Mouse (Mus musculus): ENCODE data around the gene Tcf12. TPM values are rescaled to one million over a fixed set of nuclear protein-coding genes. Genes with fewer than 3 reads are reported as not detected.

Tcf12 gene
- polyA plus RNA-seq, 1 experiment from 2014 or later = 49.9 TPM

DNA sequence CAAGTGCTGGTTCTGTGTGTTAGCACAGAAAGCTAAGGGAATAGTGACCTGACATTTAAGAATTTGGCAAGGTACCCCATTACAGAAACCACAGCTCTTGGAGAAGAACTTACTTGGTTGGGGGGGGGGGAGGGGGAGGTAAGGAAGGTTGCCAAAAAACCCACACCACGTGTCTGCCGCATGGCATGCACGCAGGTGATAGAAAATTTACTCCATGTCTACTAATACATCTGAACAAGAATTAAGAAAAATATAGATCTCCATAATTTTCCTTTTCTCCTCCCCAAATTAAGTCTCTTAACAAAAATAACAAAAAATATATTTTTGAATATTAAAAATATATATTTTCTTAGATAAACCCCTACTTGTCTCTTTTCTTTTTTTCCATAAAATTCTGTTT is 75.4 kb downstream of the Tcf12 start:
- no peak overlapping the region for H3K27ac ChIP-seq
- 47% methylated on average over 3 of the region's 3 CpGs for WGBS (ENCODE audit: missing documents)
- peaks cover 30% of the 10 kb centered on the region; the same call in 1 of the 2 replicates for H3K79me2 ChIP-seq (ENCODE audit: inconsistent target)
- H3K36me3 ChIP-seq (ENCODE audit: inconsistent target) = no peaks in the 10 kb centered on the region
- no peak overlapping the region for H3K4me3 ChIP-seq (ENCODE audit: inconsistent target)

DNA sequence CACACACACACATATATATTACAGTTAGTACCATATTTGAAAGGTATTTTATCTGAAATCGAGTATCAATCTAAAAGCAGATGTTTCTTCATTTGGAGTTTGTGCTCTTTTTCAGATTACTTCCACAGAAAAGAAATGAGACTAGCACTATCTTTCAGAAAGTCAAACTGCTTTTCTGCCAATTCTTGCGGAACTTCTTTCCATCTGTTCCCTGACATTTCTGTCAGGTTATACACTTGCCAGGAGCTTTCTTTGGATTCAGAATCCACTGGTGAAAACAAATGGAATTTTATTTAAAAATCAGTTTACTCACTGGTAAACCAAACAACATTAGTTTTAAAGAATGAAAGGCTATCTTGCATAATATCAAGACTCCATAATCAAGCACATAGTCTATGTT is 78.4 kb downstream of the Tcf12 start:
- Histone ChIP-seq H3K27ac (no peak overlapping the region), H3K79me2 (ENCODE audit: inconsistent target) (peaks cover 57% of the 10 kb centered on the region; the same call in 1 of the 2 replicates), H3K36me3 (ENCODE audit: inconsistent target) (no peaks in the 10 kb centered on the region), H3K4me3 (ENCODE audit: inconsistent target) (no peak overlapping the region)
- WGBS (ENCODE audit: missing documents) = 92% methylated on average over 2 of the region's 2 CpGs

DNA sequence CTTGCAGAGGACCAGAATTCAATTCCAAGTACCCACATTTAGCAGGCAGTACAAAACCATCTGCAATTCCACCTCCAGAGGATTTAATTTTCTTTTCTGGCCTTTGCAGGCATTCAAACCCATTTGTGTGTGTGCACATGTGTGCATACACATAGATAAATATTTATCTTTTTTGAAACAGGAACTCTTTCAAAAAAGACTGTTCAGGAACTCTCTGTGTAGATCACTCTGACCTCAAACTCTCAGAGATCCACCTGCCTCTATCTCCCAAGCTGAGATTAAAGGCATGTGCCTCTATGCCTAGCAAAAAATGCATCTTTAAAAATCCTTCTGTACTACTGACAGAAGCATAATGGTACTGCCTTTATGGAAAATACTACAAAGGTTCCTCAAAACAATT is 81.4 kb downstream of the Tcf12 start:
- no peak overlapping the region for H3K27ac ChIP-seq
- no peaks in the 10 kb centered on the region for H3K36me3 ChIP-seq (ENCODE audit: inconsistent target)
- no peak overlapping the region for H3K4me3 ChIP-seq (ENCODE audit: inconsistent target)
- H3K79me2 ChIP-seq (ENCODE audit: inconsistent target) = peaks cover 79% of the 10 kb centered on the region

DNA sequence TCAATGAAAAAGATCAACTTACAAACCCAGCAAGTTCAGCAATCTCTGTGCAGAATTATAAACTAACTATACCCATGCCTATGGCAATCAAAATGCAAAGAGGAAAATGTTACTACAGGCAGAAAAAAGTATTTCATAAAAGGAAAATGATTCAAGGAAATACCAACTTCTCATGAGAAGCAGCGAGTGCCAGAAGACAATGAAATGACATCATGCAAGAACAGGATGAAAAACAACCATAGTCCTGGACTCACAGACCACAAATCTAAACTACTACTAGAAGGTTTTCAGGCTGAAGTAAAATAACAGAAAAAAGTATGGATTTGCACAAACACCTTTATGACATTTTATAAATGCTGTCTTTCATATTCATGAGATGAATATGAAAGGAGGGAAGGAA is 82.1 kb downstream of the Tcf12 start:
- H3K79me2 ChIP-seq (ENCODE audit: inconsistent target) = peaks cover 85% of the 10 kb centered on the region
- 62% methylated on average over 1 of the region's 1 CpGs for WGBS (ENCODE audit: missing documents)
- no peaks in the 10 kb centered on the region for H3K36me3 ChIP-seq (ENCODE audit: inconsistent target)
- no peak overlapping the region for H3K27ac ChIP-seq
- no peak overlapping the region for H3K4me3 ChIP-seq (ENCODE audit: inconsistent target)

DNA sequence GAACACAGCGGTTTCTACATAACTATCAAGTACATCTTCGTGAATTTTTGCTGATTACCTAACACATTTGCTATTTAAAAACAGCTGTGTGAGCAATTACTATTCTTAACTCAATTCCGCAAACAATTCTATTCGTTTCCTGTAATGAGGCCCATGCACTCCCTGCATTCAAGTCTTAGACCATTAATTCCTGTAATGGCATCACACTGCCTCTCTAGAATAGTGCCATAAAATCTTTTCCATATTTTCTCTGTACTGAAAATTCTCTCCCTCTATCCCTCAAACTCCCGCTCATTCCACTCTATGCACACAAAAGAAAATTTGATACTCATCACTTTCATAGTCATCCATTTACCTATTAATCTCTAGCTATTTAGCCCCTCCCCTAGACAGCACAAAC is 88.4 kb downstream of the Tcf12 start:
- Histone ChIP-seq H3K79me2 (ENCODE audit: inconsistent target) (peaks cover 88% of the 10 kb centered on the region), H3K36me3 (ENCODE audit: inconsistent target) (no peaks in the 10 kb centered on the region), H3K27ac (no peak overlapping the region), H3K4me3 (ENCODE audit: inconsistent target) (no peak overlapping the region)
- 89% methylated on average over 5 of the region's 5 CpGs for WGBS (ENCODE audit: missing documents)

DNA sequence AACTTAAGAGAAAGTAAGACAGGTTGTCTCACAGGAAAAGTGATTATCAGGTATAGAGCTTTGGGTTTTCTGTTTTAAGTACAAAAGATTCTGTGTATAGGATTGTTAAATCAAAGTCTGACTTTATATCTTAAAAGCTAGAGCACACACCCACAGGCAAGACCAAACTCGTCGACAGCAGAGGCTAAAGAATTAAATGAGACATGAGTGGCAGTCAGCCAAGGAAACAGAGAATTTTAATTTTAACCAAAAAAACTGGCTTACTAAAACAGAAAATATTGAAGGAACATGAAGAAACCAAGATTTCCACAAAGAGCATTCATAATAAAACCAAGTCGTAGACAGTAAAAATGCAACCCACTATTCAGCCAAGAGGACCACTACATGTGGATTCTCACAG is 90.2 kb downstream of the Tcf12 start:
- Histone ChIP-seq H3K79me2 (ENCODE audit: inconsistent target) (peaks cover 71% of the 10 kb centered on the region), H3K36me3 (ENCODE audit: inconsistent target) (no peaks in the 10 kb centered on the region), H3K27ac (no peak overlapping the region), H3K4me3 (ENCODE audit: inconsistent target) (no peak overlapping the region)
- WGBS (ENCODE audit: missing documents) = 86% methylated on average over 1 of the region's 3 CpGs

DNA sequence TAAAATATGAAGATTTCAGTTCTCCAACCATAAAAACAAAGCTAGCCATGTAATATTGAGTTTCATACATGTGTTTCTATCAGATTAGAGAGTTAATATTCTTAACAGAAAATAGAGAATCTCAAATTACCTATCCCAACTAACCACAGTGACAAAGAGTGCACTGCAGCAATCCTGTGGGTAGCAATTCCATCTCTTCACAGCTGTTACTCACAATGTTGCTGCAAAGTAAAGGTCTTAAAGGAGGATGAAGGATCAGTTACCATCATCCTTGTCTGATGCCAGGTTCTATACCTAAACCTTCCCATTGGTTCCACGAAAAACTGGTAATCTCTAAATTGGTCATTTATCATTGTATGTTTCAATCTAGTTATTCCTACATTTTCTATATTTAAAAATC is 95.7 kb downstream of the Tcf12 start:
- Histone ChIP-seq H3K79me2 (ENCODE audit: inconsistent target) (peaks cover 23% of the 10 kb centered on the region; the same call in 1 of the 2 replicates), H3K36me3 (ENCODE audit: inconsistent target) (no peaks in the 10 kb centered on the region), H3K27ac (no peak overlapping the region), H3K4me3 (ENCODE audit: inconsistent target) (no peak overlapping the region)
- WGBS (ENCODE audit: missing documents) = 100% methylated on average over 1 of the region's 1 CpGs

DNA sequence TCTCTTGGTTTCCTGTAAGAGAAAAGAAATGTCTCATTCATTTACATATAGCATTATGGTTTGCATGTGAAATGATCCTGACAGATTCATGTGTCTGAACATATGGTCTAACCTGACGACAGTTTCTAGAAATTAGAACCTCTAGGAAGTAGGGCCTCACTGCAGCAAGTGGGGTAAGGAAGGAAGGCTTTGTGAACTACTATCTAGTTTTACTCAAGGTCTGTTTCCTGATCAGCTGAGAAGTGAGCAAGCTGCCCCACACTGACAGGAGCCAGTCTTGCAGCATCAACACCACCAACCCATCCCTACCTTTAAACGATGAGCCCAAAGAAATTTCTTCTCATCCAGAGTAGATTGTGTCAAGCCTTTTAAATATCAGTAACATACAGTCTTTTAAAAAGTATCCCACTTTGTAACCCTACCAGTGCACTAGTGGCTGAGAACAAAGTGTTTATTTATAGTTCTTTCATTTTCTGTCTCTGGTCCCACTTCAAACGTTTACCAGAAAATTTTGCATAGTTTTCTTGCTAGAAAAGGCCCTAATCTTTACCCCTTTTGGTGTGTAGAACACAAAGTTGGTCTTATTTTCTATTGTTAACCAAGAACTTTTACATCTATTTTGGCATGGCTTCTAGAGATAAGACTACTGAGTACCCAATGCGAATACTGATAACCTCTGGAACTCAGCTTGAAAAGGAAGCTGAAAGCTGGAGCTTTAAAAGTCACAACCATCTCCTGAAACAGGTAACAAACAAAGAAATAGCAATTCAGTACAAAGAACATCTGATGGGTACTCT is 96.9 kb downstream of the Tcf12 start:
- Histone ChIP-seq H3K4me3 (ENCODE audit: inconsistent target) (no peak overlapping the region), H3K79me2 (ENCODE audit: inconsistent target) (peaks cover 11% of the 10 kb centered on the region; the same call in 1 of the 2 replicates), H3K27ac (no peak overlapping the region), H3K36me3 (ENCODE audit: inconsistent target) (no peaks in the 10 kb centered on the region)
- 68% methylated on average over 3 of the region's 4 CpGs for WGBS (ENCODE audit: missing documents)

DNA sequence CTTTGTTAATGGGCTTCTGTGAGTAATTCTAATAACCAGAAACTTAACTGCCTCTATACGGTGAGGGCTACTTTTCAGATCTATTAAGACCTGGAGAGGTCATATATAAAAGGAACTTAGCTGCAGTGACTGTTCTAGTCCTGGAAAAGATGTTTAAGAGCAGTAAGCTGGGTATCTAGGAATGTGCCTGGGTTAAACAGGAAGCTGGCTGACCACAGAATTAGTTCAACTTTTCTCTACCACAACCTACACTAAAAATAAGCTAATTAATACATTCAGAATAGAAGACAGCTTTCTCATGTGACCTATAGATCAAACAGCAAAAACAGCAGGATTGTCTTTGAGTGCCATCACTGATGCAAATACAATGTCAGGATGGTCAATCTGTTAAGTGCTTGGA is 98.1 kb downstream of the Tcf12 start:
- no peaks in the 10 kb centered on the region for H3K36me3 ChIP-seq (ENCODE audit: inconsistent target)

DNA sequence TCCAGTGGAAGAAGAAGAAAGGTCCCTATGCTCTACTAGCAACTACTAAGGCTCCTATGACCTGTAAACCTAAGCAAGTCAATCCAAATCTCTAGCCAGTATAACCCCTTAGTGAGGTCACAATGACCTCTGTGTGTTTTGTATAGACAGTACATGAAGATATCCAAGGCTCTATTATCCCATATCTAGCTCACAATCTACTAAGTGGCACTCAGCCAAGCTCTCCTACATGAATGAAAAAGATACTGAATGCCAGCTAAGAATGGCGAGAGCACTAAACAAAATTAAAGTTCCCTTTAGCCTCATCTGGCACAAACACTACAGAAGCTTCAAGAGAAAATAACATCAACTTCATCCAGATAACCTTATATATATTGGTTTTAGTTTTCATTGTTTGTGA is 103.0 kb downstream of the Tcf12 start:
- Histone ChIP-seq H3K4me3 (ENCODE audit: inconsistent target) (no peak overlapping the region), H3K36me3 (ENCODE audit: inconsistent target) (no peaks in the 10 kb centered on the region), H3K79me2 (ENCODE audit: inconsistent target) (peaks cover 5% of the 10 kb centered on the region; the same call in 1 of the 2 replicates), H3K27ac (no peak overlapping the region)
- WGBS (ENCODE audit: missing documents) = 100% methylated on average over 1 of the region's 1 CpGs

More for the DNA sequence above, 98.1 kb downstream of the Tcf12 start:
- Histone ChIP-seq H3K4me3 (ENCODE audit: inconsistent target) (no peak overlapping the region), H3K27ac (no peak overlapping the region), H3K79me2 (ENCODE audit: inconsistent target) (peaks cover 5% of the 10 kb centered on the region; the same call in 1 of the 2 replicates)
- 30% methylated on average over 1 of the region's 1 CpGs for WGBS (ENCODE audit: missing documents)

DNA sequence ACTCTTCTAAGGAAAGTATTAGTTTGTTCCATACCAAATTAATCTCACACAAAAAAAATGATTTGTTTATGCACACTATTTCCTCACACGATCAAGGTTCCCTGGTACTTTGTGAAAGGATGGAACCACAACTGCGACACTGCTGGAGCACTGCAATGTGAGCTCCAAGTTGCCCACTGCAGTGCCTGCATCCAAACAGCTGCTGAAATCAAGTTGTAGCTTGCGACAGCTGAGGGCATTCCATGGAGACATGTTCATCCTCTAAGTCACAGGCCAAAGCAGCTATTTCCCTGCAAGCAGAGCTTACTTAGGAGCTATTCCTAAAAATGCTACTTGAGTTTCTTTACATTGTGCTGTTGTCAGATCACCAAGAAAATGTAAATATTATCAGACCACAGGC is 120.5 kb downstream of the Tcf12 start:
- Histone ChIP-seq H3K4me3 (ENCODE audit: inconsistent target) (no peak overlapping the region), H3K27ac (no peak overlapping the region), H3K79me2 (ENCODE audit: inconsistent target) (no peaks in the 10 kb centered on the region; the same call in 1 of the 2 replicates), H3K36me3 (ENCODE audit: inconsistent target) (no peaks in the 10 kb centered on the region)
- WGBS (ENCODE audit: missing documents) = 91% methylated on average over 3 of the region's 3 CpGs

DNA sequence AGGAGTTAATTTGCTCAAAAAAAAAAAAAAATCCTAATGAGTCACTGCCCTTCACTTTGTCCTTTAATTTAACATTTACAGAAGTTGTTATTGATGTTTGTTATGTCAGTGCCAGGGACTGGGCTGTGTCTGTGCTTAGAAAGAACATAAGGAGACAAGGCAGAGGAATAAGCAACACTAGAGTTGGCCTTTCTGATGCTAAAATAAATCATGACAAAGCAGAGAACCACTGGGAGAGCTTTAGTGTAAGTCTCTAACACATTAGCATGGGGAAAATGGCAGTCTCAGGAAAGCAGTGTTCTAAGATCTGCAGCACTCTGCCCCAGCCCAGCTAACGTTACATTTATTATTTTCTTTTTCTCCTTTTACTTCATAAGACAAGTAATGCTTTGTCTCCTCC is 121.3 kb downstream of the Tcf12 start:
- Histone ChIP-seq H3K36me3 (ENCODE audit: inconsistent target) (no peaks in the 10 kb centered on the region), H3K79me2 (ENCODE audit: inconsistent target) (no peaks in the 10 kb centered on the region; the same call in 1 of the 2 replicates), H3K27ac (no peak overlapping the region), H3K4me3 (ENCODE audit: inconsistent target) (no peak overlapping the region)
- WGBS (ENCODE audit: missing documents) = 100% methylated on average over 1 of the region's 1 CpGs

DNA sequence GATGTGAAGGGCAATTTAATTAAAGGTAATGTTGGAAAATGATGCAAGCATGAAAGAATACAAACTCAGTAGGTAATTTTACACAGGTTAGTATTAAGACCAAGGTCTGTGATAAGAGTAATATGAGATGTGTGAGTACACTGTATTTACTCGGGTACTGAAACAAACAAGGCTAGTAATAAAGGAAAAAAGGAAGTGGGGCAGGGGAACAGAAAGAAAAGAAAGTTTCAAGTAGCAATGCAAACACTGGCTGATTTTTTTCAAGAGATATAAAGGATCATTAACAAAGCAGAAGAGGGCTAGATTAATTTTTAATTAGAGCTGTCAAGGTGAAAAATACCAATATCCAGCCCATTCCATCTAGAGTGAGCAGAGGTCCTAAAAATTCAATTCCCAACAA is 122.0 kb downstream of the Tcf12 start:
- no peaks in the 10 kb centered on the region for H3K36me3 ChIP-seq (ENCODE audit: inconsistent target)
- H3K4me3 ChIP-seq (ENCODE audit: inconsistent target) = no peak overlapping the region
- H3K27ac ChIP-seq = no peak overlapping the region
- WGBS (ENCODE audit: missing documents) = 8% methylated on average over 1 of the region's 1 CpGs
- H3K79me2 ChIP-seq (ENCODE audit: inconsistent target) = no peaks in the 10 kb centered on the region; the same call in 1 of the 2 replicates

DNA sequence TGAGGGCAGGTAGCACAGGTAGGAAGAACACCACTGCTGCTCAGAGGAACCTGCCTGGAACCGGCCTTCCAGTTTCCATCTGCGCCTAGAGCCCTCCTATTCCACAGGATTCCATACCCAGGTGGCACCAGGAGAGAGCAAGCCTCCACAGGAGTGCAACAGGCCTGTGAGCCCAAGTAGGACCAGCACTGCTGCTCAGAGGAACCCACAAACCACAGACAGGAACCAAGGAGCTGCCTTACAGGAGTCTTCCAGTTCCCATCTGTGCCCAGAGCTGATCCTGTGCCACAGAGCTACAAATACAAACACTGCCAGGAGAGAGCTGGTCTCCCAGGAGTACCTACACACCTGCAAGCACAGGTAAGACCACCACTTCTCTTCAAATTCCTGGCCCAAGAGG is 125.0 kb downstream of the Tcf12 start:
- WGBS (ENCODE audit: missing documents) = 95% methylated on average over 2 of the region's 2 CpGs
- no peaks in the 10 kb centered on the region for H3K36me3 ChIP-seq (ENCODE audit: inconsistent target)
- no peak overlapping the region for H3K4me3 ChIP-seq (ENCODE audit: inconsistent target)
- no peak overlapping the region for H3K27ac ChIP-seq
- H3K79me2 ChIP-seq (ENCODE audit: inconsistent target) = no peaks in the 10 kb centered on the region; the same call in 1 of the 2 replicates

DNA sequence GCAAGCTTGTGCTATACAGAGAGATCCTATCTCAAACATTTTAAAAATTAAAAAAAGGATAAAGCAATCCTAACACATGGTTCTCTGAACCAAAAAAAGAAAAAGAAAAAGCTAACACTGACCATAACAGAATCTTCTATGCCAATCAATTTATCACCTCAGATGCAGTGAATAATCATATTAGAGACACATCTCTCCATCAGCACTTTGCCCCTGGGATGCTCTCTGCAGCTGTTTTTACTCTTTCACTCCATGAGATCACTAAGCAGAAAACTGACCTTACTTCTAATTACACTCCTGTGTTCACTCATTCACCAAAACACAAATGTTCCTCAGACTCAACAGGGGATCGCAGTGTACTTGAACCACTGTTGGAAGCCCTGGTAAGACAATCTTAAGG is 128.8 kb downstream of the Tcf12 start:
- WGBS (ENCODE audit: missing documents) = 89% methylated on average over 1 of the region's 1 CpGs
- H3K36me3 ChIP-seq (ENCODE audit: inconsistent target) = no peaks in the 10 kb centered on the region
- no peak overlapping the region for H3K27ac ChIP-seq
- H3K79me2 ChIP-seq (ENCODE audit: inconsistent target) = no peaks in the 10 kb centered on the region; the same call in 1 of the 2 replicates
- no peak overlapping the region for H3K4me3 ChIP-seq (ENCODE audit: inconsistent target)

DNA sequence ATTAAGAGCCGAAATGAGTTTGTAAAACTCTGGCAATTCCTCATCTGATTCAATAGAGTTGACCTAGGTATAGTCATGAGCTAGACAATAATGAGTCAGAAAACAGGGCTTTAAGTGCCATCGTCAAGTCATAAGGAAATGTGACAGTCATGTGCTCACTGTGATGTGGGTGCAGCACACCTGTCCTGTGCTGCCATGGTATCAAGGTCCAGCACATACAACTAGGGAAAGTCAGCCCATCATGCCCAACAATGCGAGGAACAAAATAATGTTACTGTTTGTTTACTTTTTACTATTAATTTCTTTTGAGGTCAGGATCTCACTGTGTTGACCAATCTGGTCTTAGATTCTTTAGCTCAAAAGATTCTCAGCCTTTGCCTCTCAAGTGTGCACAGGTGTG is 130.6 kb downstream of the Tcf12 start:
- H3K79me2 ChIP-seq (ENCODE audit: inconsistent target) = no peaks in the 10 kb centered on the region
- no peaks in the 10 kb centered on the region for H3K36me3 ChIP-seq (ENCODE audit: inconsistent target)
- H3K27ac ChIP-seq = no peak overlapping the region
- 91% methylated on average over 3 of the region's 3 CpGs for WGBS (ENCODE audit: missing documents)
- no peak overlapping the region for H3K4me3 ChIP-seq (ENCODE audit: inconsistent target)
